Mouse (Mus musculus) myocyte (in vitro differentiated cells): ENCODE measurements around the gene Gm43638. TPM values are rescaled to one million over a fixed set of nuclear protein-coding genes. Genes with fewer than 3 reads are reported as not detected.
"Not testable (repeated sequence)": the region's sequence is repeated elsewhere in the genome, so short reads cannot be mapped to it uniquely, and the experiment has no call there.

Experiments
- H3K27me3 ChIP-seq: one replicate; pipeline ENCODE4 v1.6.1; 2011; ENCODE audit not compliant: control insufficient read depth, insufficient read depth, insufficient read length
- H3K36me3 ChIP-seq: one replicate; pipeline ENCODE4 v1.6.1; 2011; ENCODE audit not compliant: control insufficient read depth, insufficient read depth
- H3K4me2 ChIP-seq: one replicate; pipeline ENCODE4 v1.6.1; 2011; ENCODE audit warnings: low read depth, control low read depth
- H3K4me3 ChIP-seq: one replicate; pipeline ENCODE4 v1.5.1; 2011; ENCODE audit warnings: mild to moderate bottlenecking, control low read depth, moderate library complexity
- H3K79me2 ChIP-seq: one replicate; pipeline ENCODE4 v1.6.1; 2011; ENCODE audit not compliant: control insufficient read depth, insufficient read depth
- H3ac ChIP-seq: one replicate; pipeline ENCODE4 v1.6.1; 2011; ENCODE audit not compliant: control insufficient read depth, insufficient read length
- CEBPB ChIP-seq: IDR thresholded peaks from 2 replicates; pipeline ENCODE4 v1.6.1; 2011; ENCODE audit warnings: mild to moderate bottlenecking, moderate library complexity; ENCODE audit not compliant: poor library complexity, insufficient read depth, severe bottlenecking
- E2F4 ChIP-seq: IDR thresholded peaks from one replicate; pipeline ENCODE4 v1.6.1; 2011; ENCODE audit warnings: mild to moderate bottlenecking, control low read depth, moderate library complexity; ENCODE audit not compliant: insufficient read depth
- MAX ChIP-seq: IDR thresholded peaks from one replicate; pipeline ENCODE4 v1.6.1; 2011; ENCODE audit warnings: low read depth, mild to moderate bottlenecking, control low read depth
- MYOD1 ChIP-seq, 3 experiments: IDR thresholded peaks; one replicate each; pipeline ENCODE4 v1.6.1; 2011; ENCODE audit warnings: control low read depth in 2 of 3, low read depth in 2 of 3, mild to moderate bottlenecking in 2 of 3, moderate library complexity in 1 of 3; ENCODE audit not compliant: insufficient read length in 2 of 3, control insufficient read depth in 1 of 3
- MYOG ChIP-seq, 3 experiments: IDR thresholded peaks; one replicate each; pipeline ENCODE4 v1.6.1; 2011; ENCODE audit warnings: control low read depth in 2 of 3, low read depth in 2 of 3, mild to moderate bottlenecking in 2 of 3; ENCODE audit not compliant: insufficient read length in 2 of 3, control insufficient read depth in 1 of 3, insufficient read depth in 1 of 3
- POLR2A ChIP-seq: IDR thresholded peaks from one replicate; pipeline ENCODE4 v1.6.1; 2011; ENCODE audit warnings: low read depth, mild to moderate bottlenecking, control low read depth, moderate library complexity; ENCODE audit not compliant: insufficient read length
- POLR2AphosphoS2 ChIP-seq: IDR thresholded peaks from one replicate; pipeline ENCODE4 v1.6.1; 2011; ENCODE audit warnings: low read depth, control low read depth; ENCODE audit not compliant: insufficient read length
- REST ChIP-seq: IDR thresholded peaks from one replicate; pipeline ENCODE4 v1.6.1; 2011; ENCODE audit warnings: mild to moderate bottlenecking, control low read depth, moderate library complexity; ENCODE audit not compliant: insufficient read depth, insufficient read length
- SRF ChIP-seq: IDR thresholded peaks from one replicate; pipeline ENCODE4 v1.6.1; 2011; ENCODE audit warnings: low read depth; ENCODE audit not compliant: control insufficient read depth, insufficient read length
- TCF12 ChIP-seq: IDR thresholded peaks from one replicate; pipeline ENCODE4 v1.6.1; 2011; ENCODE audit warnings: mild to moderate bottlenecking, control low read depth; ENCODE audit not compliant: poor library complexity, insufficient read depth, severe bottlenecking
- TCF3 ChIP-seq: IDR thresholded peaks from one replicate; pipeline ENCODE4 v1.6.1; 2011; ENCODE audit warnings: low read depth, control low read depth; ENCODE audit not compliant: insufficient read length
- USF1 ChIP-seq: IDR thresholded peaks from one replicate; pipeline ENCODE4 v1.6.1; 2011; ENCODE audit warnings: low read depth, mild to moderate bottlenecking, control low read depth, moderate library complexity
- polyA plus RNA-seq: library from polyadenylated mRNA; unstranded; fragments of >200 nt; fragmentation: generic; extraction: Trizol; gene quantifications from one replicate; pipeline ENCODE4 v1.2.1, GENCODE M21; 2012; ENCODE audit warnings: missing spikeins

Gm43638 gene
- polyA plus RNA-seq, 1 experiment: not detected

- Histone ChIP-seq H3K36me3 (no peaks in the 10 kb centered on the region), H3ac (no peak overlapping the region), H3K4me3 (no peak overlapping the region), H3K4me2 (no peak overlapping the region), H3K27me3 (no peaks in the 10 kb centered on the region), H3K79me2 (no peaks in the 10 kb centered on the region)
- TF ChIP-seq POLR2A: no peak
- no peak for TF ChIP-seq TCF3
- no peak for TF ChIP-seq MAX
- no peak for TF ChIP-seq SRF
- TF ChIP-seq MYOD1 (IDR thresholded peaks at IDR 0.05; ENCODE audit: control insufficient read depth in 1 of 3, insufficient read length in 2 of 3, low read depth in 2 of 3): no peak
- TF ChIP-seq POLR2AphosphoS2: no peak
- TF ChIP-seq REST: no peak
- no peak for TF ChIP-seq TCF12
- no peak for TF ChIP-seq CEBPB
- TF ChIP-seq USF1: no peak
- no peak for TF ChIP-seq E2F4
- no peak for TF ChIP-seq MYOG (IDR thresholded peaks at IDR 0.05; ENCODE audit: control insufficient read depth in 1 of 3, insufficient read depth in 1 of 3, insufficient read length in 2 of 3, low read depth in 2 of 3)
Observed at GRCm38 (mm10) chr5:87425676-87426075, 60.9 kb downstream of the Gm43638 start.

DNA sequence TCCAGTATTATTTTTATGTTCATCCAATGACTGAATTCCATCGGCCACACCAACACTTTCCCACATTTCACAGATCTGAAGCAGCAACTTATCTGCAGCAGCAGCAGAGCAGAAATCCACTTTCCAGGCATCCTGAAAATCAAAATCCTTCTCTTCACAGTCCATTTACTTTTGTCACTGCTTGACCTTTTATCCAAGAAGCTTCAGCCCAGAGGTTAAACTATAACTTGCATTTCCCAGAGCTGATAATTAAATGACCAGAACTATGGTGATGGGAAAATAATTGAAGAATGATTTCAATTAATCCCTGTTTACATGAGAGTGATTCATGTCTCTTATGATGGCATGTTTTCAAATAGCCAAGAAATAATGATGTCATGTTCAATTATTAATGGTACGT lies 62.6 kb downstream of the Gm43638 start, which contains the start of gene Ugt2b38:
Gene Ugt2b38 (minus strand): TSS at position 163 of the 400 bp plus-strand sequence.
- not testable (repeated sequence) for H3K79me2 ChIP-seq, H3K4me2 ChIP-seq, H3K4me3 ChIP-seq

More for the DNA sequence above, 62.6 kb downstream of the Gm43638 start, which contains the start of gene Ugt2b38:
- not testable (repeated sequence) for H3ac ChIP-seq, H3K27me3 ChIP-seq, H3K36me3 ChIP-seq

Other genes with a start within 250 kb of the Gm43638 start
- not detected for gene Ugt2b37, start 232.0 kb downstream of the Gm43638 start, polyA plus RNA-seq
- gene Ugt2a3, start 149.6 kb downstream of the Gm43638 start, polyA plus RNA-seq: not detected
- gene Ugt2b38, start 62.6 kb downstream of the Gm43638 start, polyA plus RNA-seq: not detected
- gene Ugt2a2, start 4.5 kb downstream of the Gm43638 start, polyA plus RNA-seq: not detected
- gene Ugt2a1, start 4.1 kb upstream of the Gm43638 start, polyA plus RNA-seq: not detected
- gene Sult1b1, start 51.4 kb upstream of the Gm43638 start, polyA plus RNA-seq: not detected
- gene Sult1d1, start 82.2 kb upstream of the Gm43638 start, polyA plus RNA-seq: not detected
- not detected for gene Sult1e1, start 104.8 kb upstream of the Gm43638 start, polyA plus RNA-seq
- not detected for gene Csn1s1, start 179.4 kb upstream of the Gm43638 start, polyA plus RNA-seq
- not detected for gene Csn2, start 212.8 kb upstream of the Gm43638 start, polyA plus RNA-seq